Mouse (Mus musculus) gastrocnemius, postnatal 4 days (tissue): Measurements from ENCODE around the gene Gm37240. TPM values are rescaled to one million over a fixed set of nuclear protein-coding genes. Genes with fewer than 3 reads are reported as not detected.

Experiments
- DNase-seq, 2 experiments: peaks; one replicate each; pipeline ENCODE4 v3.0.0; 2021 to 2022; ENCODE audit warnings: low spot score in 2 of 2, mixed read lengths in 2 of 2
- total RNA-seq, 2 experiments: library from RNA; stranded (reverse); gene quantifications; 2 replicates each; pipeline ENCODE4 v1.2.3; 2021

Gene Gm37240
- total RNA-seq, 2 experiments from 2014 or later: 26.2 to 28.4 TPM

- no peak for DNase-seq
Measured at GRCm38 (mm10) chr3:84982688-84983087, 904.6 kb downstream of the Gm37240 start.

- DNase-seq: no peak
Measured at GRCm38 (mm10) chr3:84980158-84980557, 907.2 kb downstream of the Gm37240 start.

GRCm38 (mm10) chr3:84978676-84979075 is 908.6 kb downstream of the Gm37240 start:
- no peak for DNase-seq

- DNase-seq: no peak
Measured at GRCm38 (mm10) chr3:84974193-84974592, 913.1 kb downstream of the Gm37240 start.

- DNase-seq: no peak
Measured at GRCm38 (mm10) chr3:84972881-84973280, 914.4 kb downstream of the Gm37240 start.

- DNase-seq: no peak
Measured at GRCm38 (mm10) chr3:84971561-84971960, 915.8 kb downstream of the Gm37240 start.

GRCm38 (mm10) chr3:84967364-84967763 is 920.0 kb downstream of the Gm37240 start:
- no peak for DNase-seq

GRCm38 (mm10) chr3:84965156-84965555 is 922.2 kb downstream of the Gm37240 start:
- DNase-seq: no peak

- DNase-seq: no peak
Measured at GRCm38 (mm10) chr3:84955857-84956256, 931.5 kb downstream of the Gm37240 start.

- no peak for DNase-seq
Measured at GRCm38 (mm10) chr3:84955011-84955775, 932.1 kb downstream of the Gm37240 start.

GRCm38 (mm10) chr3:84952585-84953187 is 934.6 kb downstream of the Gm37240 start:
- DNase-seq: no peak

GRCm38 (mm10) chr3:84952135-84952534 is 935.2 kb downstream of the Gm37240 start:
- DNase-seq: peak; percentile 19 to 21

- no peak for DNase-seq
Measured at GRCm38 (mm10) chr3:84951698-84952097, 935.6 kb downstream of the Gm37240 start.

- no peak for DNase-seq
Measured at GRCm38 (mm10) chr3:84949387-84949786, 937.9 kb downstream of the Gm37240 start.

- DNase-seq: no peak
Measured at GRCm38 (mm10) chr3:84946381-84946780, 940.9 kb downstream of the Gm37240 start.

GRCm38 (mm10) chr3:84944933-84945332 is 942.4 kb downstream of the Gm37240 start:
- no peak for DNase-seq

GRCm38 (mm10) chr3:84937360-84938355 is 949.7 kb downstream of the Gm37240 start:
- DNase-seq: no peak

- DNase-seq: no peak
Measured at GRCm38 (mm10) chr3:84936956-84937355, 950.4 kb downstream of the Gm37240 start.

GRCm38 (mm10) chr3:84936252-84936651 is 951.1 kb downstream of the Gm37240 start:
- no peak for DNase-seq

- no peak for DNase-seq
Measured at GRCm38 (mm10) chr3:84935729-84936128, 951.6 kb downstream of the Gm37240 start.

- no peak for DNase-seq
Measured at GRCm38 (mm10) chr3:84930683-84931082, 956.6 kb downstream of the Gm37240 start.
